Mouse (Mus musculus) embryonic facial prominence, embryonic 12.5 days (tissue): ENCODE data around the gene Cd2bp2. TPM values are rescaled to one million over a fixed set of nuclear protein-coding genes. Genes with fewer than 3 reads are reported as not detected.
"Not testable (repeated sequence)": the region's sequence is repeated elsewhere in the genome, so short reads cannot be mapped to it uniquely, and the experiment has no call there.

Experiments
- ATAC-seq: fragments of 200-750 bp; cut with Nextera tagmentation; 2 replicates; pipeline ENCODE4 v1.8.0; 2017; ENCODE audit not compliant: insufficient number of reproducible peaks, insufficient read depth, low FRiP score, low TSS enrichment
- H3K27ac ChIP-seq: fragments of 300-500 bp; sonication (generic); 2 replicates; pipeline ENCODE4 v1.5.1; 2016; ENCODE audit warnings: mild to moderate bottlenecking
- H3K27me3 ChIP-seq: fragments of 300-500 bp; sonication (generic); 2 replicates; pipeline ENCODE4 v1.6.1; 2016; ENCODE audit warnings: mild to moderate bottlenecking, moderate library complexity
- H3K36me3 ChIP-seq: fragments of 300-500 bp; sonication (generic); 2 replicates; pipeline ENCODE4 v1.6.1; 2016; ENCODE audit warnings: mild to moderate bottlenecking
- H3K4me1 ChIP-seq: fragments of 300-500 bp; sonication (generic); 2 replicates; pipeline ENCODE4 v1.6.1; 2016
- H3K4me2 ChIP-seq: fragments of 300-500 bp; sonication (generic); replicated peaks from 2 replicates; pipeline ENCODE4 v1.6.1; 2016; ENCODE audit warnings: mild to moderate bottlenecking, moderate library complexity
- H3K4me3 ChIP-seq: fragments of 300-500 bp; sonication (generic); 2 replicates; pipeline ENCODE4 v1.5.1; 2016; ENCODE audit warnings: mild to moderate bottlenecking
- H3K9ac ChIP-seq: fragments of 300-500 bp; sonication (generic); 2 replicates; pipeline ENCODE4 v1.6.1; 2016; ENCODE audit warnings: mild to moderate bottlenecking, moderate library complexity
- H3K9me3 ChIP-seq: fragments of 300-500 bp; sonication (generic); 2 replicates; pipeline ENCODE4 v1.6.1; 2016; ENCODE audit warnings: mild to moderate bottlenecking, moderate library complexity
- WGBS: fragments of 180-500 bp; shearing (Covaris S2); methylation state at CpG from one replicate; pipeline ENCODE4 v1.1.7; 2016; 5-methylcytosine and 5-hydroxymethylcytosine counted together
- polyA plus RNA-seq: library from polyadenylated mRNA; unstranded; fragments of >200 nt; fragmentation: Nextera tagmentation; extraction: Ambion mirVana; gene quantifications from 2 replicates; pipeline ENCODE4 v1.2.1, GENCODE M21; 2016

The Cd2bp2 gene
- polyA plus RNA-seq, 1 experiment from 2014 or later, result 73.7 TPM

- Histone ChIP-seq H3K4me1 (no peaks in the 10 kb centered on the region), H3K27me3 (no peaks in the 10 kb centered on the region), H3K9me3 (no peaks in the 10 kb centered on the region), H3K9ac (no peak overlapping the region), H3K4me2 (no peak overlapping the region), H3K36me3 (no peaks in the 10 kb centered on the region), H3K4me3 (no peak overlapping the region), H3K27ac (no peak overlapping the region)
- ATAC-seq, result no peak
- WGBS, result 76% methylated on average over 6 of the region's 6 CpGs
These were observed 12.0 kb downstream of the Cd2bp2 start for GRCm38 (mm10) chr7:127183828-127184227.

- Histone ChIP-seq H3K27me3 (no peaks in the 10 kb centered on the region), H3K4me2 (no peak overlapping the region), H3K4me3 (no peak overlapping the region), H3K9ac (no peak overlapping the region), H3K36me3 (no peaks in the 10 kb centered on the region), H3K27ac (no peak overlapping the region), H3K4me1 (no peaks in the 10 kb centered on the region), H3K9me3 (no peaks in the 10 kb centered on the region)
- WGBS, result 82% methylated on average over 8 of the region's 8 CpGs
- ATAC-seq, result no peak
These were observed 12.5 kb downstream of the Cd2bp2 start for GRCm38 (mm10) chr7:127183345-127183744.

DNA sequence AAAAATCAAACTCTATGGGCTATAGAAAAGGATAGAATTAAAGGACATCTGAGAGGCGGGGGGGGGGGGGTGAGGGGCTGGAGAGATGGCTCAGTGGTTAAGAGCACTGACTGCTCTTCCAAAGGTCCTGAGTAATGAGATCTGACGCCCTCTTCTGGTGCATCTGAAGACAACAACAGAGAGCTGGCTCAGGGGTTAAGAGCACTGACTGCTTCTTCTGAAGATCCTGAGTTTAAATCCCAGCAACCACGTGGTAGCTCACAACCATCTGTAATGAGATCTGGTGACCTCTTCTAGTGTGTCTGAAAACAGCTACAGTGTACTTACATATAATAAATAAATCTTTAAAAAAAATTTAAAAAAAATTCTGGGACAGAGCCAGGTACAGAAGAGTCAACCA, 14.1 kb downstream of the Cd2bp2 start:
- WGBS, result 36% methylated on average over 3 of the region's 3 CpGs
- not testable (repeated sequence) for H3K4me1 ChIP-seq, H3K4me3 ChIP-seq, H3K27ac ChIP-seq, H3K27me3 ChIP-seq, H3K9ac ChIP-seq, ATAC-seq, H3K4me2 ChIP-seq, H3K36me3 ChIP-seq, H3K9me3 ChIP-seq

DNA sequence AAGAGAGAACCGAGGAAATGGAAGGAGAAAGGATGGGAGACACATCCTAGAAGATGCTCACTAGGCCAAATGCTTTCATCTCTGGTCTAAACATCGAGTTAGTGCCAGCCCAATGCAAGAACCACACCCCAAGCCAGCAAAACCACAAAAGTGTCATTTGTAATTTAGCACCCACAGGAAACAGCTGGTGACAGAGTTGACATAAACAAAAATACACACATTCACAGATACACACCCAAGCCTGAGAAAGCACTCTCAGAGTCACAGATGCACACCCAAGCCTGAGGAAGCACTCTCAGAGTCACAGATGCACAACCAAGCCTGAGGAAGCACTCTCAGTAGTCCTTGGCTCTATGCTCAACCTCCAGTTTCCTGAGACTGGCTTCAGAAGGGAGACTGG, 15.1 kb downstream of the Cd2bp2 start:
- Histone ChIP-seq H3K27ac (no peak overlapping the region), H3K9me3 (no peaks in the 10 kb centered on the region), H3K9ac (no peak overlapping the region), H3K4me2 (no peak overlapping the region), H3K4me1 (no peaks in the 10 kb centered on the region), H3K36me3 (no peaks in the 10 kb centered on the region), H3K4me3 (no peak overlapping the region), H3K27me3 (no peaks in the 10 kb centered on the region)
- no peak for ATAC-seq
- 70% methylated on average over 2 of the region's 2 CpGs for WGBS

DNA sequence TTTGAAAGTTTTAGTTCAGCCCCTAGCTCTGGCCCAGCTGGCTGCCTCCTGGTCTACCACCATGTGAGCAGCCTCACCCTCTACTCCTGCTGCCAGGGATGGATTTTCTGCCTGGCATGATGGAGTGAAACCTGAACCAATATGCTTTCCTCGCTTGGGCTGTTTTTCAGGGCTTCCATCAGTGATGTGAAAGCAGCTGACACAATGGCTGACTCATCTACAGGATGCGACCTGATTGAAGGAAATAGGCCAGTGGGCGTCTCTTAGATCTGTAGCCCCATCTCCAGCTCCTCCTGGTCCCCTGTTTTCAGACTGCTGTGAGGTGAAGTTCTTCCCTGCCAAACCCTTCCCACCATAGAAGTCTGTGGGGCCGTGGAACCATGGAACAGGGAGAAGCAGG, 18.9 kb downstream of the Cd2bp2 start:
- Histone ChIP-seq H3K9me3 (no peaks in the 10 kb centered on the region), H3K9ac (no peak overlapping the region), H3K4me3 (no peak overlapping the region), H3K4me1 (no peaks in the 10 kb centered on the region), H3K27me3 (no peaks in the 10 kb centered on the region), H3K36me3 (no peaks in the 10 kb centered on the region), H3K4me2 (no peak overlapping the region), H3K27ac (no peak overlapping the region)
- 72% methylated on average over 4 of the region's 4 CpGs for WGBS
- ATAC-seq, result no peak

- Histone ChIP-seq H3K4me3 (no peak overlapping the region), H3K36me3 (no peaks in the 10 kb centered on the region), H3K4me1 (no peaks in the 10 kb centered on the region)
These were observed 29.3 kb downstream of the Cd2bp2 start for GRCm38 (mm10) chr7:127166501-127166900.

GRCm38 (mm10) chr7:127165607-127166493, 30.0 kb downstream of the Cd2bp2 start:
- no peak for ATAC-seq
- no peak overlapping the region for H3K9ac ChIP-seq
- no peaks in the 10 kb centered on the region for H3K9me3 ChIP-seq
- no peak overlapping the region for H3K27ac ChIP-seq
- no peak overlapping the region for H3K4me3 ChIP-seq
- WGBS, result 89% methylated on average over 12 of the region's 12 CpGs
- H3K4me1 ChIP-seq, result no peaks in the 10 kb centered on the region
- no peaks in the 10 kb centered on the region for H3K27me3 ChIP-seq
- no peak overlapping the region for H3K4me2 ChIP-seq
- no peaks in the 10 kb centered on the region for H3K36me3 ChIP-seq

More at GRCm38 (mm10) chr7:127166501-127166900, 29.3 kb downstream of the Cd2bp2 start:
- Histone ChIP-seq H3K4me2 (no peak overlapping the region), H3K27me3 (no peaks in the 10 kb centered on the region), H3K9ac (no peak overlapping the region), H3K9me3 (no peaks in the 10 kb centered on the region), H3K27ac (no peak overlapping the region)
- ATAC-seq, result no peak
- WGBS, result 89% methylated on average over 5 of the region's 5 CpGs

GRCm38 (mm10) chr7:127164002-127164401, 31.8 kb downstream of the Cd2bp2 start:
- Histone ChIP-seq H3K27ac (no peak overlapping the region), H3K36me3 (no peaks in the 10 kb centered on the region), H3K9me3 (no peaks in the 10 kb centered on the region), H3K4me3 (no peak overlapping the region), H3K9ac (no peak overlapping the region), H3K4me1 (no peaks in the 10 kb centered on the region), H3K4me2 (no peak overlapping the region), H3K27me3 (no peaks in the 10 kb centered on the region)
- ATAC-seq, result no peak
- 89% methylated on average over 4 of the region's 4 CpGs for WGBS

- Histone ChIP-seq H3K9me3 (no peaks in the 10 kb centered on the region), H3K27ac (no peak overlapping the region), H3K27me3 (no peaks in the 10 kb centered on the region), H3K4me1 (no peaks in the 10 kb centered on the region), H3K36me3 (no peaks in the 10 kb centered on the region), H3K4me2 (no peak overlapping the region), H3K4me3 (no peak overlapping the region), H3K9ac (no peak overlapping the region)
- WGBS, result 83% methylated on average over 5 of the region's 5 CpGs
- no peak for ATAC-seq
These were observed 33.3 kb downstream of the Cd2bp2 start for GRCm38 (mm10) chr7:127162546-127162945.

DNA sequence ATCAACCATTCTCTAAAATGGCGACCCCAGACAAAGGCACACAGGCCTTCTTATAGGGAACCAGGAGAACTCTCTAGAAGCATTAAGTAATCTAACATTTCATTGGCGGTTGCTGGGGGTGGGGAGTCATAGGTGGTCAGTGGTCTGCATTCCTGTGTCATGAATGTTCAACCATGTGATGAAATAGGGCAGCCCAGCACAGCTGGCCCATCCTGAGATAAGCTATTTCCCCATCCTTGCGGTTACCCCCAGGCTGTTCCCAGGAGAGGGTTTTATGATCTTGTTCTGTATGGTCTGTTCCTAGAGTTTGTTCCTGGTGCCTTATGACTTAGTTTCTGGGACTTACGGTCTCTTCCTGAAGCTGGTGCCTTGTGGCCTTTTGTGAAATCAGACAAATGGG, 38.3 kb downstream of the Cd2bp2 start:
- ATAC-seq, result no peak
- H3K4me2 ChIP-seq, result no peak overlapping the region
- no peaks in the 10 kb centered on the region for H3K36me3 ChIP-seq
- no peak overlapping the region for H3K9ac ChIP-seq
- 89% methylated on average over 4 of the region's 4 CpGs for WGBS
- no peak overlapping the region for H3K27ac ChIP-seq
- H3K9me3 ChIP-seq, result no peaks in the 10 kb centered on the region
- no peaks in the 10 kb centered on the region for H3K27me3 ChIP-seq
- no peaks in the 10 kb centered on the region for H3K4me1 ChIP-seq
- no peak overlapping the region for H3K4me3 ChIP-seq

GRCm38 (mm10) chr7:127153477-127153876, 42.4 kb downstream of the Cd2bp2 start:
- Histone ChIP-seq H3K9ac (no peak overlapping the region), H3K4me3 (no peak overlapping the region), H3K27ac (no peak overlapping the region), H3K9me3 (no peaks in the 10 kb centered on the region), H3K4me1 (no peaks in the 10 kb centered on the region), H3K4me2 (no peak overlapping the region), H3K27me3 (no peaks in the 10 kb centered on the region), H3K36me3 (no peaks in the 10 kb centered on the region)
- no peak for ATAC-seq
- WGBS, result 86% methylated on average over 3 of the region's 3 CpGs

DNA sequence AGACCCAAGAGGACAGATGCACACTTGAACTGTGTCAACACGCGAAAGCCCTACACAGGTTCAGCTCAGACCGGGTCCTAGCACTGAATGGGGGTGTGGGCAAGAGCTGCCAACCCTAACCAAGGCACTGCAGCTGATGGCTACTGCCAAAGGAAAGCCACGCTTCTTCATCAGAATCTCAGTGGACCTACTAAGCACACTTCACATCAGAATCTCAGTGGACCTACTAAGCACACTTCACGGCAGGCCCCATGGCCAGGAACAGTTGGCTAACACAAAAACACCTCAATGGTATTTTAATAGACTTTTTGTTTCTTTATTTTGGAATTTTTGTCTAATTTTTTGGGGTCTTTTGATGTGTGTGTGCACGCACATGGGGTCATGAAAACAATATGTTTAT, 43.4 kb downstream of the Cd2bp2 start:
- ATAC-seq, result no peak
- no peak overlapping the region for H3K27ac ChIP-seq
- H3K9ac ChIP-seq, result no peak overlapping the region
- H3K36me3 ChIP-seq, result no peaks in the 10 kb centered on the region
- no peak overlapping the region for H3K4me3 ChIP-seq
- no peaks in the 10 kb centered on the region for H3K9me3 ChIP-seq
- 89% methylated on average over 6 of the region's 6 CpGs for WGBS
- H3K4me2 ChIP-seq, result no peak overlapping the region
- H3K27me3 ChIP-seq, result no peaks in the 10 kb centered on the region
- no peaks in the 10 kb centered on the region for H3K4me1 ChIP-seq
